Mouse (Mus musculus) ovary, postnatal 14 days (tissue): ENCODE results near the gene Tnni1.

Experiments
- DNase-seq: peaks from one replicate; pipeline ENCODE4 v3.0.0; 2022; ENCODE audit warnings: low spot score

Gene Tnni1

DNA sequence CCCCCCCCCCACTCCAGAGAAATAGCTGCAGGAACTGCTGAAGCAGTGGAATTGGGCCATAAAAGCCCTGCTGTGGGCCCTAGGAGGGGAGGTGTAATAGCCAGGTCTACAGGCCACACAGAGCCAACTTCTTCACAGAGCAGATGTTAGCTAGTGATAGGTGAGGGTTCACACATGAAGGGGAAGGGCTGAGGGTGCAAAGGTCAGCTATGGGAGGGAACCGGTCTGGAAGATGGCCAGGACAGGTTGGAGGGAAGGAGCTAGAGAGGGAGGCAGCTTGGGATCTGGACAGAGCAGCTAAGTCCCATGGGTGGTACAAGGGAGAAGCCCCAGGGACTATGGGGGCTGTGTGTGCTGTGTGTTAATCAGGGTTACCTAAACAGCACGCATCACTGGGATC is 30.9 kb downstream of the Tnni1 start:
- DNase-seq: no peak

DNA sequence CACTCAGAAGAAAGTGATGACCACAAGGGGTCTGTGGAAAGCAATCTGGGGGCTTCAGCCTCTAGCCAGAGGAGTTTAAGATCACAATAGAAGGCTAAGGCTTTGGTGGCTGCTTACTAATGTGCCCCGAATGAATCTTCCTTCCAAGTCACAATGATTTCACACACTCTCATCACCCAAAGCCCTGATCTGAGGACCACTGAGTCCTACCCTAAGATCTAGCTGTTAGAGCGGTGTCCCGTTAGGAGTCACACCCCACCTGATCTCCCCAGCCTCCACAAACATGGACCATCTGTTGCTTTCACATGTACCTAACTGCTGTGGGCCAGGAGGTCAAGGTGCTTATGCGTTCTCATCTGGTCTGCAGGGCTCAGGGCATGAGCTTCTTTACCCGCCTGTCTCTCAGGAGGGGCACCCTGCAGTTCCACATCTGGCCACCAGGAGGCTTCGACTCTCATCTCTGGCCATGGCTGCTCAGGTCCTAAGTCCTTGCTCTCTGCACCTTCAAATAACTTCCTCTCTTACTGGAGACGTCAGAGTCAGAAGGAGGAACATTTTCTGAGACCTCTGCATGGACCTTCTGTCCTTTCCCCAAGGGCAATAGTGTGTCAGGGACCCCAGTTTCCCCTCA is 31.9 kb downstream of the Tnni1 start:
- peak; percentile 89 for DNase-seq

DNA sequence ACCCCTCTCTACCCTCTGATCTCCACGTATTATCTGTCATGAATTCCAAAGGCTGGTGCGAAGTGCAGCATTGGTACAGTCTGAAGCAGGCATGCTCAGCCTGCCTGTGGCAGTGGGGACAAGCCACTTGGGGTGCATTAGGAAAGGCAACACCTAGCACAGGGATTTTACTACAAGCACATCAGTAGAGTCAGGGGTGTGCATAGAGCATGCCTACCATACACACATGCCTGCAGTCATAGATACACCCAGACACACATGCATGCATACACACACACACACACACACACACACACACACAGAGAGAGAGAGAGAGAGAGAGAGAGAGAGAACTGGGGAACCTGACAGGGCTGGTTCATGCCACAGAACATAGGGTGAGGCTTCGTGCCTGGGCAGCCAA is 33.0 kb downstream of the Tnni1 start:
- DNase-seq: no peak

DNA sequence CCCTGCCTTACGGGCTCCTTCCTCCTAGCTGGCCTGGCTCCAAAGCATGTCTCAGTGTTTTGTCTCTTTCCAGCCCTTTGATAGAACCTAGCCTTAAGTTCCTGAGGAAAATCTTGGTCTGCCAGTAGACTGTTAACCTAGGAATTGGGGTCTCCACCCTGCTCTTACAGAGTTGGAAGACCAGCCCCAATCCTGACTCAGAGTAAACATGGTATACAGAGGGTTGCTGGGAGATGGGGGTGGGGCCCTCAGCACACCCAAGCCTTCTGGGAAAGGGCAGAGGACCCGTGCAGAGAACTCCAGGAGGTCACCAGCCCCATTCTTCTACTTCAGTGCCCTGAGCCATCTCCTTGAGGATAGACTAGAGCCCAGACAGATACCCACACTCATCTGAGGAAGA is 33.4 kb downstream of the Tnni1 start:
- DNase-seq: no peak

DNA sequence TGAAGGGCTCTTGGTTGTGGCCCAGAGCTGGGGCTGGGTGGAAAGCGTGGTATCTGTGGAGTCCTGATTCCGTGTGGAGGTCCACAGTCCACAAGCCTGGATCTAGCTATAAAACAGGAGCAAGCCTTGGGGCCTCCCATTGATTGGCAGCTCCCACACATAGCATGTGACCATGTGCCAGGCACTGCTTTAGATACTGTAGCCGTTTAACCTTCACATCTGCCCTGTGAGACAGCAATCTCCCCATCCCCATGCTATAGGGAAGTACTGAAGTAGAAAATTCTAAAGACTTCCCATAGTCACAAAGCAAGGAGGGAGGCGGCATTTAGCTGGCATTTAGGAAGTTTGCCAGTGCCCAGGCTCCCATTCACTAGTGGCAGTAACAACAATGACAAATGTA is 33.8 kb downstream of the Tnni1 start:
- no peak for DNase-seq

DNA sequence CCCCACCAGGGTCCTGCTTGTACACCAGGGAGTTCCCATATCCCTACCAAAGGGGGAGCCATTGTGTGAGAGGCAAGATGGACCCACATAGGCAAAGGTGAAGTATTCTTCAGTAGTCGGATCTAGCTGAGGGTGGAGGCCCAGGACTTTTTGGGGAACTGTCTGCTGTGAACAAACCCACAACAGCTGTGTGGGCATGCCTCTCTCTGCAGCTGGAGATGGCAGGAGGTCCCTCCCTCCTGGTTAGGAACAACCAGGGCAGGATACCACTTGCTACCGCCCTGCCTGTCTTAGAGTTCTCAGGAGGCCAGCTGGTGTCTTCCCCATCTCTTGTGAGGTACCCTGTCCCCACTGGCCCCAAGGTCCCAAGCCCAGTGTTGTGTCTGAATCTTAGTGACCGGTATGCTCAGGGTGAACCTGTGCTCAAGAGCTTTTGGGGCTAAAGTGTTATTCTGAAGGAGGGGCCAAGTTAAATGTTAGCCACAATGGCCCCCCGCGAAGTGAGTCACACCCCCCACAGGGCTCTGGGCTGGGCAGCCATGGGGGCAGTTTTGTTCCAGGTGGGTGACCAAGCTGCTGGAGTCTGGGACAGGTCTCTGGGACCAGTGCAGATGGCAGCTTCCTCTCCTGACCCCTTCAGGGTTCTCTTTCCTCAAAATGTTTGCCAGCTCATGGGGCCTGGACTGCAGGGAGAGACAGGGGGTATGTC is 34.6 kb downstream of the Tnni1 start:
- no peak for DNase-seq

DNA sequence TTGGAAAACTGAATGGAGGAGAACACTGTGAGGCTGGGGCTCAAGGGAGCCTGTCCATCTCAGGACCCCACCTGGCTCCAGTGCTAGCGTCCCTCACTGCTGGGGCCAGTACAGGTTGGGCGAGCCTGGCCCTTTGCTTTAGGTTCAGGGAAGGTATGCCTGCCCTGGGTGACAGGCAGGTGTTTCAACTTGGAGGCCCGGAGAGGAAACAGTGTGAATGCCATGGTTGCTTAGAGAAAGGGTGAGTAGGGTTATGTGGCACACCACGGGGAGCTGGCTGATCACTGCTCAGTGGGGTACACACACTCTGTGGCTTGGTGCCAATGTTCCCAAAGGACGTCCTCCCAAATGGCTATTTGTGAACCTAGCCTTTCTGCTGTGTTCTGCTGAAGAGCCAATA is 35.3 kb downstream of the Tnni1 start:
- DNase-seq: no peak

DNA sequence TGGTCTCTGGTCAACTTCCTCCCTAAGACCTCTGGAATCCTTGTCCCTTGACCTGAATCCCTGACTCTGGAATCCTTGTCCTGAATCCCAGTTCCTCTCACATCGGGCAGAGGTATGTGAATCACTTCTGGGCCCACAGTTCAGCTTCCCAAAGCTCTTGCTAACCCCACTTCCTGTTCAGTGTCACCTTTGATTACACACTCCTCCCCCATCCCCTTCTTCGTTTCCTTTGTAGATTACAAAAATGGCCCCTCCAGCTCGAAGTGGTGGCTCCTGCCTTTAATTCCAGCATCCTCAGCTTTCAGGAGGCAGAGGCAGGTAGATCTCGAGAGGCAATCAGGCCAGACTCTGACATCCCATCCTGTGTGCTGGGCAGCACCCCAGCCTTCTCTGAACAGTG is 38.4 kb downstream of the Tnni1 start:
- no peak for DNase-seq

DNA sequence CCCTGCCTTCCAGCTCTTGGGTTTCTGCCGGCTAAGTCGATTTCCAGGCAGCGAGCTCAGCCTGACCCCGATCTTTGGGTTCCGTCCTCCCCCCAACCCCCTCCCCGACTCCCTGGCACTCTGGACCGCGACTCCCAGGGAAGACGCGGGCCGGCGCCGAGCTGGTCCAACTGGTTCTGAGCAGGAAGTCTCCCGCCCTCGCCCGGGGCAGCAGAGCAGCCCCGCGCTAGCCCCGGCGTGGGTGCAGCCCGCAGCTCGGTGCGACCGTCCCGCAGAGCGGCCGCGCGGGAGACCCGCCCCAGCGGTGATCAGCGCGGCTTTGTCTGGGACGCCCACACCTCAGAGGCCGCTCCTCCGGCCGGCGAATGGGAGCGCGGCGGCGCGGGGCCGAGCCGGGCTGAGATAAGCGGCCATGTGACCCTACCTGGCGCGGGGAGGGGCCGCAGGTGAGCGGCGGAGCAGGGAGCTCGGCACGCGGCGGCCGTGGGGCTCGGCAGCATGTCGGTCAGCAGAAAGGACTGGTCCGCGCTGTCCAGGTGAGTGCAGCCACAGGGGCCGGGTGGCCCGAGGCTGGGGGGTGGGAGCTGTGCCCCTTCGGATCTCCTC is 39.4 kb downstream of the Tnni1 start, which contains the start of gene Lad1:
Gene Lad1 (plus strand): TSS at position 118 of the 606 bp plus-strand sequence.
- peak; percentile 39 for DNase-seq

DNA sequence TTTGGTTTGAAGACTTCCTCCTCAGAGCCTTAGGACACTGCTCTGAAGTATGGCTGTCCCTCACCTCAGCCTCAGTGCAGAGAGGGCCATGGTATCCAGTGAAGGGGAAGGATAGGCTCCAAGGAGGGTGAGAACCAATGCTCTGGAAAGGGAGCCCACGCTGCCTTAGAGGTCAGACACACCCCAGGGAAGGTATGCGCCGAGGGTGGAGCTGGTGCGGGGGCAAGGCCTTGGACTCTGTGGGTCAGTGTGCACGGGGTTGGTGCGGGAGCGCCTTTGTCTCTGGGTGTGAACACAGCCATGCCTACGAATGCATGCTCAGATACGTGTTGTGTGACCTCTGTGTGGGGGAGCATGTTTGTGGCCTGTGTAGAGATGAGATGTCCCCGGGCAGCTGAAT is 40.8 kb downstream of the Tnni1 start:
- DNase-seq: no peak

DNA sequence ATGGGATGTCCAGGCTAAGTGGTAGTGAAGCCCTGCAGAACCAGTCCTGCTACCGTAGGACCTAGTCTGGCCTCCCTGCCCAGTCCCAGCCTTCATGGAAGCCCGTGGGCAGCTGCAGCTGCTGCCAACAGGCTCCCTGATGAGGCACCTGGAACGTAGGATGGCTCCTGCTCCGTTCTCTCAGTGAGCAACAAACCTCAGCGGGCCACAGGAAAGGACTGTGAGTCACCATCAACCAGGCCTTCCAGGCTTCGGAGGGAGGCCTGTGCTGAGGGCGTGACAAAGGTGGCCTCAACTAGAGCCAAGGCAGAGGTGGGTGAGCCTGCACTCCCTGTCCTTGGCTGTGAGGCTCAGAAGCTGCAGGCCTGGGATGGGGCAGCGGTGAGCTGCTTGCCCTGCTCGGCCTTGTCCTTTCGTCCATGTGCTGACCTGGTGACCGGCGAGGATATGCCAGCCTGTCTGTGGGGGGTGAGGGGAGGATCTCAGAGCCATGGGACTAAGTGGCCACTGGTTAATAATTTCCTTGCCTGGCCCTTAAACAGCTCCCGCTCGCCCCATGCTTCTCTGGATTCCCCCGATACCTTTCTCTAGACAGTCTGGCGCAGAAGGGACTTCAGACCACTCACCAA is 41.6 kb downstream of the Tnni1 start:
- no peak for DNase-seq

DNA sequence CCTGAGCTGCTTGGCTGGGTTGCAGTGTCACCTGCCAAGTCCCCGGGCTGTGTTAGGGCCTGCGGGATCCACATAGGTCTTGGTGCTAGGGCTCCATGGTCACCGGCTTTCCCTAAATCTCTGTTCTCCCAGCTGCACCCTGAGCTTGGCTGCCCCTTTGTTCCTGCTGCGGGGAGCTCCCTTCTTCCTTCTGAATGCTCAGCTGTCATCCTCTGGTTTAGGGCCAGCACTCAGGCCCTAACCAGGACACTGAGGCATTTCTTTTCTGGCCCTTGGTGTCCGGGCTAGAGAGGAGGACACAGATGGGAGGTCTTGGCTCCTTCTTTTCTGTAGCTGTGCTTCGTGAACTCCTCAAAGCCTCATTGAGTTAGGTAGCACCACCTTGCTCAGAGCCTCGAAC is 42.5 kb downstream of the Tnni1 start:
- DNase-seq: no peak

DNA sequence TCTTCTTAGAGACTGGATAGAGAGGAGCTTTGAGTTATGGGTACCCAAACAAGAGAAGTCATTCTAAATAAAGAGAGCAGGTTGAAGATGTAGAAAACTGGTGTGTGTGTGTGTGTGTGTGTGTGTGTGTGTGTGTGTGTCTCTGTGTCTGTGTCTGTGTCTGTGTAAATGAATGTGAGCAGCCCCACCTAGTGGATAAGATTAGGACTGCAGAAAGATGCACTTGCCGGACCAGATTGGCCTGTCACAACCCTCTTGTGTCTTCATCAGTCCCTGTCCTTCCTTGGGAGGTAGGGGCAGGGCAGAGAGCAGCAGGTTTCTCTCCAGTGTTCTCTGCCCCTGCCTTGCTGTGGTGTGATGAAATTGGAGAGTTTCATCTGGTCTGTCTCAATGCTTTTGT is 49.7 kb downstream of the Tnni1 start:
- no peak for DNase-seq

DNA sequence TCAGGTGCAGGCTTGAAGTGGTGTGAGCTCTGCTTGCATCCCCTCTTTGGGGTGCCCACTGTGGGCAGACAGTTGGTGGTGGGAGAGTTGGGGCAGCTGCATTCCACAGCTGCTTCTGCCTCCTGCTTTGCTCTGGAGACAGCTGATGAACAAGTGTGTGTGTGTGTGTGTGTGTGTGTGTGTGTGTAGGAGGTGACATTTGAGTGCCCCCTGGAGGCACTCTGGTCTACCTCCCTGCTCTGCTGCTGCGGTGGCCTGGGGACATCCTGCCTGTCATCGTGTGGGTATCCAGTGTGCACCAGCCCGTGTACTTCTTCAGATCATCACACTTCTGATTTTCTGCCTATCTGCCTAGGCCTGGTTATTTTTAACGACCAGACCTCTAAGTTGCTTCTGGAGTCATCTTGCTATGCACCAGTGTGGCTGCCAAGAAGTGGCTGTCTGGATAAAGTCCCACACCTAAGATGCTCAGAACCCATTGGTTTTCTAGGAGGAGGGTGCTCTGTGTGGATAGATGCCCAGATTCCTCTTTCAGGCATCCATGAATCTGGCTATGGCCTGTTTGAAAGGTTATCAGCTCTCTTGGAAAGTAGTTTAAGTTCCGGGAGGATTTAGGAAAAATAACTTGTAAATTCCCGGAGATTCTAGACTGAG is 55.1 kb downstream of the Tnni1 start:
- DNase-seq: no peak

DNA sequence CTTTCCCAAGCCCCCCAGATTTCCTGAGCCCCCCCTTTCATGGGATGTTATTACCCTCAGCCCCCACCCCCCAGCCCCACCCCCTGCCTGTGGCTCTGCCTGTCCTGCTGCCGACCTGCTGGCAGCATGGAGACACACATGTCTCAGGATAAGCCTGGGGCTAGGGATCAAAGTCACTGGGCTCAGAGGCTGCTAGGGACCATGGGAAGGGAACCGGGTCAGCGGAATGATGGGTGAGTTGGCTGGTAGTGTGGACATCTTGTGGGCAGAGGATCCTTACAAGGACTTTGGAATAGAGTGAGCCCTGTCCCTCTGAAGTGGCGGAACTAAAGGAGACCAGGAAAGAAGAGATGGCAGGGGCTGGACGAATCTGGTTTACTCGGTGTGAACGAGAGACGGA is 55.7 kb downstream of the Tnni1 start:
- DNase-seq: no peak

DNA sequence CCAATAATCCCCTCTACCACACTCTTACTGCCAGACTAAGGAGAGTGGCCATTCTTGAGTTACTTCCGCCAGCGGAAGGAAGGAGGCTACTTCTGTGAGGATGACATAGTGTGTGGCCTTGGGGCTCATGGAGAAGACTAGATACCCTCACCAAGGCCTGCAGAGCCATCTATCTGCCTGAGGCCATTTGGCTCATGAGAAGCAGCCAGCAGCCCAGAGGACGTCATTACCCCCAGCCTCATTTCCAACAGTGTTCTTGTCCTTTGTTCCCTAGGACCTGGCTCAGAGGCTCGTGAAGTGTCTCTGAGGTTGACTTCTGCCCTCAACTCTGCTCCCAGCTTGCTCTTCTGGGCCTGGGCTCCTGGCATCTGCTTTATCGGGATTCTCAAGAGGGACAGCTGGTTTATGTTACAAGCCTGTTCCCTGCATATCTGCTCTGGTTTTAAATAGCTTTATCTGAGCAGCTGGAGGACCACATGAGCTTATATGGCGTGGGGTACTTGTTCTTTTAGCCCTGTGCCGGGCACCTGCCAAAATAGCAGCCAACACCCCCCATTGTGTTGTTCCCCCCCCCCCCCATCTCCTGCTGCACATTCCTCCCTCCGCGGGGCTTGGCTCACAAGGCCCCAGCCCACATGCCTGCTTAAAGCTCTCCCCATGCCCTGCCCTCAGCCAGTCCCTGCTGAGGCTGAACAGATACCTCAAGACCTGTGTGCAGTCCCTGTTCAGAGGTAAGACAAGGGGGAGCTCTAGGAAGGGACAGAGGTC is 56.7 kb downstream of the Tnni1 start, which contains the start of gene Tnnt2:
Gene Tnnt2 (plus strand): TSS at position 639 of the 768 bp plus-strand sequence.
- DNase-seq: no peak

DNA sequence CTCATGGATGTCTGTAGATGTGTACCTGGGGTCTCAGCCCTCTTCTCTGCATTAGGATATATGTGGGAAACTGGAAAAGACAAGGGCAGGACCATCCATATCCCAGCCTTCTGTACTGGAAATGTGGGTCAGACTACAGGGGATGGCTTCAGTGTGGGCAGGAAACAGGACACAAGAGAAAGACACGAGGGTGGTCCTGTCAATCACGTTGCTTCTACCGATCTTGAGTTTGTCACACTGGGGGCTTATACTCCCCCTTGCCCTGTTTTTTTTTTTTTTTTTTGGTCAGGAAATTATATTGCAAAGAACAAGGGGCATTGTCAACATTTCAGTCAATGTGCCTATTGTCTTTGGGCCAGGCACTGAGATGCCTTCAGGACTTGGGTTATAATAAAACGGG is 59.4 kb downstream of the Tnni1 start:
- DNase-seq: no peak

DNA sequence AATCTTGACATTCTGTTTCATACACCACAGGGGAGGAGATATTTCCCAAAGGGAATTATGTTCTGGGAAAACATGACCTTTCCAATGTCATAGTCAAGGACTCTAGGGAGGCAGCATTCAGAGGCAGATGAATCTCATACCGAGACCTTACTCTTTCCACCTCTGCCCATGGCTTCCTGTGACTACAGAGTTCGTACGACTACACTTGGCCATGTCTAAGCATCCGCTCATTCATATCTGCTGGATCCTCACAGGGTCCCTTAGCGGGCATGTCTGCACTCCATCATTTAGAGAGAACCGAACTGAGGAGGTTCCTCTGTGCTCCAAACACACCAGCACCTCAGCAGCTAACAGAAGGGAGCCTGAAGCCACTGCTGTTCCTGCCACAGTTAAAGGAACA is 59.8 kb downstream of the Tnni1 start:
- no peak for DNase-seq

DNA sequence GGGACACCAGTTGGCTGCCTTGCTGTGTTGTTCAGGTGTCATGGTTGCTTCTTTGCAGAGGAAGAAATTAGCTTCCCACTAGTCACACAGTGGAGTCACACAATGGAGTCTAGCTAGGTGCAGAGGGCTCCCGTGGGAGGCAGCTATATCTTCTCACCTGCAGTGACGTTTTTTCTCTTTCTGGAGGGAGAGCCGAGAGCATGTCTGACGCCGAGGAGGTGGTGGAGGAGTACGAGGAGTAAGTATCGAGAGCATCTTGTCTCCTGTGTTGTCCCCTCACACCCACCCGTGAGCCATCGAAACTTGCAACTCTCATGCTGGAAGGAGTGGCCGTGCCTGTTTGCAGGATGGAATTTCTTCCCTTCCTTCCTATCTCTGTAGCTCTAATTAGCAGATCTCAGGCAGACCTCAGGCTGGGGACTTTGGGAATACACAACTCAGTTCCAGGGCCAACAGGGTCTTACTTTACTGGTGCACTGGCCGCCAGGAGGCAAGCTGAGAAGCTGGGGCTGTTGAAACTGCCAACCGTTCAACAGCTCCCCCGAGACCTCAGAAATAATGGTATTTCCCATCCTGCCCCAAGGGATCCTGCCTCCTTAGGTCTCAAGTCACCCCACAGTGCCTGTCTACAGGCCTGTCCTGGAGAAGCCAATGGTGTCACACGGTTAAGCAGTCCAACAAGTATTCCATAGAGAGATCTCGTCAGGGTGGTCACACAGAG is 61.6 kb downstream of the Tnni1 start:
- DNase-seq: no peak

DNA sequence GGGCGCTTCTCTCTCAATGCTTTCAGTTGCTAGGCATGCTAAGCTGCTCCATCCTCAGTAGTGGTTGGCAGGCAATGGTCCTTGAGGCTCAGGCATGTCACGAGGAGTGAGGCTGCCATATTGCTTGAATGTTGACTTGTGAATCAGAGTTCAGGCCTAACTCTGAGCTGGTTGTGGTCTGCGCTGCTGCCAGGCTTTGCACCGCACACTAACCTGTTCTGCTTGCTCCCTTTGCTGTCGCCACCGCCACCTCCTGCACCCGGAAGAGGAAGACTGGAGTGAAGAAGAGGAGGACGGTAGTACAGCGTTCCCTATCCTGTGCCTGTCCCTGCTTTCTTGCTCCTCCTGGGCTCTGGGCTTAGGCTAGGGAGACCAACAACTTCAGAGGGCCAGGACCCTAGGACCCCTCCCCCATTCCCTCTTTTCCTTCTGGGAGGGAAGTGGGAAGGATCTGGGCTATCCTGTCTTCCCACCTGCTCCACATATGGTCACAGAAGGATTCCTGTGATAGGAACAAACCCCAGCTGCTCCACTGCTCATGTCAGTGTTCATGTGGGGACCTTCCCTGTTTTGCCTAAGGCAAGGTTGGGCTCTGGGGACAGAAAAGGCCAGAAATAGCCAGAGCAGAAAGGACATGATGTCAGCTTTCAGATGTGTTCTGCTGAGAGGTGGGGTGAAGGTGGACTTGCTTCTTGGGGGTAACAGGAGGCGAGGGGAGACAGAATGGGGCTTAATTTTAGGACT is 64.5 kb downstream of the Tnni1 start:
- DNase-seq: no peak
